Mouse (Mus musculus) megakaryocyte, embryonic 14.5 days (primary cell): ENCODE results near the gene Cacna1h.

Experiments
- FLI1 ChIP-seq: IDR thresholded peaks from 2 replicates; pipeline ENCODE4 v1.6.1; 2012; ENCODE audit warnings: low read length, inconsistent platforms, mixed read lengths
- GATA1 ChIP-seq: IDR thresholded peaks from 3 replicates; pipeline ENCODE4 v1.6.1; 2012; ENCODE audit warnings: mixed read lengths, low read length, inconsistent platforms, borderline replicate concordance

- TF ChIP-seq GATA1 (no peak), FLI1 (no peak)
Measured at GRCm38 (mm10) chr17:25462236-25462875, 28.8 kb upstream of the Cacna1h start.
